Mouse (Mus musculus): ENCODE measurements at regions not wholly inside any gene's neighbourhood (a gene's known extent, or its start where the extent isn't known, plus 50 kb on each side); places are given as distances from the start of the nearest gene placed in this dataset.

- DNase-seq, result no peak
Observed at GRCm38 (mm10) chr8:30494851-30495355, 2933.6 kb upstream of the 5930422O12Rik start.

GRCm38 (mm10) chr8:30502164-30502563, 2926.3 kb upstream of the 5930422O12Rik start:
- DNase-seq, result no peak

GRCm38 (mm10) chr8:30511358-30511757, 2917.2 kb upstream of the 5930422O12Rik start:
- DNase-seq, result no peak

GRCm38 (mm10) chr8:30522806-30523462, 2905.6 kb upstream of the 5930422O12Rik start:
- DNase-seq, result no peak

- no peak for DNase-seq
Observed at GRCm38 (mm10) chr8:30532862-30533500, 2895.5 kb upstream of the 5930422O12Rik start.

GRCm38 (mm10) chr8:30533501-30533870, 2895.0 kb upstream of the 5930422O12Rik start:
- no peak for DNase-seq

GRCm38 (mm10) chr8:30535450-30535849, 2893.1 kb upstream of the 5930422O12Rik start:
- no peak for DNase-seq

GRCm38 (mm10) chr8:30542196-30542595, 2886.3 kb upstream of the 5930422O12Rik start:
- peak in 1 of 2 experiments; percentile 2 for DNase-seq

GRCm38 (mm10) chr8:30547820-30548219, 2880.7 kb upstream of the 5930422O12Rik start:
- DNase-seq, result no peak

GRCm38 (mm10) chr8:30551051-30551450, 2877.5 kb upstream of the 5930422O12Rik start:
- no peak for DNase-seq

- no peak for DNase-seq
Observed at GRCm38 (mm10) chr8:30557429-30557828, 2871.1 kb upstream of the 5930422O12Rik start.

GRCm38 (mm10) chr8:30561323-30562207, 2866.9 kb upstream of the 5930422O12Rik start:
- DNase-seq, result no peak

- no peak for DNase-seq
Observed at GRCm38 (mm10) chr8:30569799-30570198, 2858.7 kb upstream of the 5930422O12Rik start.

GRCm38 (mm10) chr8:30570547-30570946, 2858.0 kb upstream of the 5930422O12Rik start:
- DNase-seq, result no peak

- DNase-seq, result no peak
Observed at GRCm38 (mm10) chr8:30587508-30587907, 2841.0 kb upstream of the 5930422O12Rik start.

- no peak for DNase-seq
Observed at GRCm38 (mm10) chr8:30602421-30602820, 2826.1 kb upstream of the 5930422O12Rik start.

GRCm38 (mm10) chr8:30630332-30630731, 2798.2 kb upstream of the 5930422O12Rik start:
- DNase-seq, result no peak

- DNase-seq, result peak; percentile 55 to 58
Observed at GRCm38 (mm10) chr8:30636791-30637190, 2791.7 kb upstream of the 5930422O12Rik start.

- DNase-seq, result peak; percentile 47 to 61
Observed at GRCm38 (mm10) chr8:30642866-30643690, 2785.4 kb upstream of the 5930422O12Rik start.

GRCm38 (mm10) chr8:30648497-30648896, 2780.0 kb upstream of the 5930422O12Rik start:
- no peak for DNase-seq

- DNase-seq, result no peak
Observed at GRCm38 (mm10) chr8:30655749-30656241, 2772.7 kb upstream of the 5930422O12Rik start.

- no peak for DNase-seq
Observed at GRCm38 (mm10) chr8:30661261-30661660, 2767.2 kb upstream of the 5930422O12Rik start.

All from cerebellum, adult 18-20 months (tissue).